Mouse (Mus musculus) frontal cortex, adult (tissue): ENCODE measurements around the gene Hoxc12.

Source experiments
- ATAC-seq: cut with Nextera tagmentation; 2 replicates; pipeline ENCODE4 v1.9.2; 2017; ENCODE audit warnings: mild to moderate bottlenecking, moderate library complexity, mixed read lengths; ENCODE audit not compliant: low TSS enrichment

Gene Hoxc12

DNA sequence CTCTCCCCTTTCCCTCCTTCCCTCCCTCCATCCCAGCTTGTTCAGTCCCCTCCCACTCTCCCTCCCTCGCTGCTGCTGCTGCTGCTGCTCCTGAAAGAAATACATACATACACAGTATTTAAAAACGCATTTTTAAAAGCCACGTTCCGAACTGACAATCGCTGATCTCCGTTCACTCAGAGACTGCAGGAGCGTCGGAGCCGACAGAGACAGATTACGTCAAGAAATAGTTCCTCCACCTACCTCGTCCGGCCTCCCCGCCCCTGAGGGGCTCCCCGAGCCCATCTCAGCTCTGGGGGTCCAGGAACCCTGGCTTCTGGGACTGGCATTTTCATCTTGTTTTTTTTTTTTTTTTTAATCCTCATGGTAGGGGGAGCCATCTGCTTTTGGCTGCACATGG lies 44.4 kb downstream of the Hoxc12 start:
- no peak for ATAC-seq

- ATAC-seq: no peak
Observed at GRCm38 (mm10) chr15:102981379-102982288, 45.1 kb downstream of the Hoxc12 start.

- no peak for ATAC-seq
Observed at GRCm38 (mm10) chr15:102983716-102984115, 47.2 kb downstream of the Hoxc12 start.

- no peak for ATAC-seq
Observed at GRCm38 (mm10) chr15:102984521-102984920, 48.0 kb downstream of the Hoxc12 start.

GRCm38 (mm10) chr15:102984925-102985324 lies 48.4 kb downstream of the Hoxc12 start:
- no peak for ATAC-seq

DNA sequence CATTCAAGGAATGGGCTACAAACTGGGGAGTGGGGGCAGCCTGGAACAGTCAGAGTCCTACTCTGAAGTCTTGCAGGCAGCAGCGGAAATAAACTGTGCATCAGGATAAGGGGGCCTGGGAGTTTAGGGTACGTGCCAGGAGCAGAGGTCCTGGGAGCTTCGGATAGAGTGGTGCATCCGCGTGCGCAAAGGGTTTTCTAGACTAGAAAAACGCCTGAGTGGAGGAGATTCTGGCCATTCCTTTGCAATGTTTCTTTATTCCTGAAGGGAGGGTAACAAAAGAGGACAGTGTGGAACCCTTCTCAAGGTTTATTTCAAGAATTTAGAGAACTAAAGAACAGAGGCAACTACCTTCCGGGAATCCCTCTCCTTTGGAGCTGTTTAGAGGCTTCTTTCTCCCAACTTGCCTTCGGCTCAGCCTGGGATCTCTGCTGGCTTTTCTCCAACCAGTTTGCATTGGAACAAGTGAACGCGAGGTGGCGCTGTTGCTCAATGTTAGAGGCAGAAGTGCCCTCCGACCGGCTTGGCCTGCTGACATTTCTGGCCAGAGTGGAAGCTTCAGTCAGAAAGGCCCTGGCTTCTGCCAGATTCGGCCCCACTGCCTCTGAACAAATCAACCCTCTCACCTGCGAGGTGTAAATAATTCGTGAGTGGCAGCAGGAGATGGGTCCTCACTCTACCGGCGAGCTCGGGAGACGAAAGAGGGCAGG lies 50.7 kb downstream of the Hoxc12 start:
- ATAC-seq: 0 out of 2 replicates have a peak, but pooled peaks have one; percentile 47

DNA sequence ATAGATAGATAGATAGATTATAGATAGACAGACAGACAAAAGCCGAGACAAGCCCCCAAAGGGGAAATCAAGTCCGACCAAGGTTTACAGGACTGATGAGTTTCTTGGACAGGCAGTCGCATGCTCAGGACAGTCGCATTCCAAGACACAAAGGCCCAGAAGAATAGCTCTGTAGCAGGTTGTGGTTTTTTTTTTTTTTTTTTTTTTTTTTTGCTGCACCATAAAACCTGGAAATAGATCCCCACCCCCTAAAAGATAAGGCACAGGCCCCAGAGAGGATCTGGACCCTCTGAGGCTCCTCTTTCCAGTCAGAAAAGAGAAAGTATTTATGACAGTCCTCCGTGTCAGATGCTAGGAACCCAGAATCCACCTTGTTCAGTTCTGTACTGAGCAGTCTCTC lies 51.5 kb downstream of the Hoxc12 start:
- ATAC-seq: no peak
